Mouse (Mus musculus): Measurements from ENCODE around the gene D430042O09Rik. TPM values are rescaled to one million over a fixed set of nuclear protein-coding genes. Genes with fewer than 3 reads are reported as not detected.
A peak's percentile ranks its signal among the peaks of the same experiment; 100 is the strongest.

Gene D430042O09Rik
- polyA plus RNA-seq, 1 experiment from 2014 or later: 10.6 TPM

- H3K27me3 ChIP-seq: no peaks in the 10 kb centered on the region
- peaks cover 10% of the 10 kb centered on the region for H3K4me1 ChIP-seq (replicated peaks)
- peaks cover 14% of the 10 kb centered on the region for H3K36me3 ChIP-seq
- no peaks in the 10 kb centered on the region for H3K9me3 ChIP-seq
- ATAC-seq (ENCODE audit: insufficient number of reproducible peaks, insufficient read depth, low FRiP score, low TSS enrichment, low read depth): no peak
- H3K4me3 ChIP-seq (replicated peaks): no peak overlapping the region
- no peak overlapping the region for H3K4me2 ChIP-seq
- no peak overlapping the region for H3K27ac ChIP-seq
- H3K9ac ChIP-seq (replicated peaks): no peak overlapping the region
- WGBS: 40% methylated on average over 7 of the region's 7 CpGs
These were observed 55.5 kb downstream of the D430042O09Rik start for GRCm38 (mm10) chr7:125762883-125763830.

- H3K4me3 ChIP-seq (replicated peaks): no peak overlapping the region
- H3K4me2 ChIP-seq: no peak overlapping the region
- no peaks in the 10 kb centered on the region for H3K9me3 ChIP-seq
- H3K4me1 ChIP-seq (replicated peaks): peaks cover 10% of the 10 kb centered on the region
- no peak overlapping the region for H3K9ac ChIP-seq (replicated peaks)
- H3K27ac ChIP-seq: no peak overlapping the region
- peaks cover 14% of the 10 kb centered on the region for H3K36me3 ChIP-seq
- no peak for ATAC-seq (ENCODE audit: insufficient number of reproducible peaks, insufficient read depth, low FRiP score, low TSS enrichment, low read depth)
- 87% methylated on average over 3 of the region's 3 CpGs for WGBS
- no peaks in the 10 kb centered on the region for H3K27me3 ChIP-seq
These were observed 56.7 kb downstream of the D430042O09Rik start for GRCm38 (mm10) chr7:125764373-125764772.

- WGBS: 68% methylated on average over 9 of the region's 9 CpGs
- no peak overlapping the region for H3K9ac ChIP-seq (replicated peaks)
- H3K4me3 ChIP-seq (replicated peaks): no peak overlapping the region
- H3K27me3 ChIP-seq: no peaks in the 10 kb centered on the region
- H3K4me2 ChIP-seq: no peak overlapping the region
- ATAC-seq (ENCODE audit: insufficient number of reproducible peaks, insufficient read depth, low FRiP score, low TSS enrichment, low read depth): peak; percentile 48; the same call in 1 of the 2 replicates
- peaks cover 14% of the 10 kb centered on the region for H3K36me3 ChIP-seq
- H3K27ac ChIP-seq: no peak overlapping the region
- H3K9me3 ChIP-seq: no peaks in the 10 kb centered on the region
- H3K4me1 ChIP-seq (replicated peaks): peaks cover 10% of the 10 kb centered on the region
These were observed 59.5 kb downstream of the D430042O09Rik start for GRCm38 (mm10) chr7:125766976-125767831.

- H3K9ac ChIP-seq (replicated peaks): no peak overlapping the region
- no peak overlapping the region for H3K4me2 ChIP-seq
- no peaks in the 10 kb centered on the region for H3K9me3 ChIP-seq
- 77% methylated on average over 13 of the region's 13 CpGs for WGBS
- peaks cover 43% of the 10 kb centered on the region for H3K36me3 ChIP-seq
- H3K27me3 ChIP-seq: no peaks in the 10 kb centered on the region
- no peak overlapping the region for H3K27ac ChIP-seq
- H3K4me3 ChIP-seq (replicated peaks): no peak overlapping the region
- ATAC-seq (ENCODE audit: insufficient number of reproducible peaks, insufficient read depth, low FRiP score, low TSS enrichment, low read depth): no peak
- H3K4me1 ChIP-seq (replicated peaks): no peaks in the 10 kb centered on the region; the same call in 1 of the 2 replicates
These were observed 65.4 kb downstream of the D430042O09Rik start for GRCm38 (mm10) chr7:125772961-125773571.

- H3K36me3 ChIP-seq: peaks cover 10% of the 10 kb centered on the region; the same call in 1 of the 2 replicates
- H3K9me3 ChIP-seq: peaks cover 4% of the 10 kb centered on the region
- ATAC-seq (ENCODE audit: insufficient number of reproducible peaks, insufficient read depth, low FRiP score, low TSS enrichment, low read depth): no peak
- no peak overlapping the region for H3K4me3 ChIP-seq (replicated peaks)
- no peak overlapping the region for H3K4me2 ChIP-seq
- no peaks in the 10 kb centered on the region for H3K27me3 ChIP-seq
- no peaks in the 10 kb centered on the region for H3K4me1 ChIP-seq (replicated peaks)
- H3K27ac ChIP-seq: no peak overlapping the region
- no peak overlapping the region for H3K9ac ChIP-seq (replicated peaks)
- WGBS: 84% methylated on average over 1 of the region's 1 CpGs
These were observed 75.5 kb downstream of the D430042O09Rik start for GRCm38 (mm10) chr7:125783206-125783605.

- Histone ChIP-seq H3K9me3 (peaks cover 4% of the 10 kb centered on the region), H3K36me3 (peaks cover 10% of the 10 kb centered on the region; the same call in 1 of the 2 replicates), H3K4me2 (no peak overlapping the region), H3K4me1 (replicated peaks) (no peaks in the 10 kb centered on the region), H3K27me3 (no peaks in the 10 kb centered on the region), H3K4me3 (replicated peaks) (no peak overlapping the region), H3K9ac (replicated peaks) (no peak overlapping the region), H3K27ac (no peak overlapping the region)
- WGBS: 79% methylated on average over 5 of the region's 5 CpGs
- ATAC-seq (ENCODE audit: insufficient number of reproducible peaks, insufficient read depth, low FRiP score, low TSS enrichment, low read depth): no peak
These were observed 78.4 kb downstream of the D430042O09Rik start for GRCm38 (mm10) chr7:125786105-125786504.

- H3K9me3 ChIP-seq: peaks cover 4% of the 10 kb centered on the region
- peaks cover 10% of the 10 kb centered on the region; the same call in 1 of the 2 replicates for H3K36me3 ChIP-seq
- H3K27me3 ChIP-seq: no peaks in the 10 kb centered on the region
- no peak overlapping the region for H3K9ac ChIP-seq (replicated peaks)
- H3K27ac ChIP-seq: no peak overlapping the region
- ATAC-seq (ENCODE audit: insufficient number of reproducible peaks, insufficient read depth, low FRiP score, low TSS enrichment, low read depth): no peak
- H3K4me2 ChIP-seq: no peak overlapping the region
- 73% methylated on average over 7 of the region's 7 CpGs for WGBS
- H3K4me1 ChIP-seq (replicated peaks): no peaks in the 10 kb centered on the region
- H3K4me3 ChIP-seq (replicated peaks): no peak overlapping the region
These were observed 79.4 kb downstream of the D430042O09Rik start for GRCm38 (mm10) chr7:125787046-125787445.

GRCm38 (mm10) chr7:125790039-125790438 lies 82.4 kb downstream of the D430042O09Rik start:
- H3K4me1 ChIP-seq (replicated peaks): no peaks in the 10 kb centered on the region
- no peak for ATAC-seq (ENCODE audit: insufficient number of reproducible peaks, insufficient read depth, low FRiP score, low TSS enrichment, low read depth)
- H3K4me2 ChIP-seq: no peak overlapping the region
- H3K36me3 ChIP-seq: peaks cover under 1% of the 10 kb centered on the region; the same call in 1 of the 2 replicates
- no peaks in the 10 kb centered on the region for H3K9me3 ChIP-seq
- no peaks in the 10 kb centered on the region for H3K27me3 ChIP-seq
- H3K27ac ChIP-seq: no peak overlapping the region
- WGBS: 66% methylated on average over 8 of the region's 8 CpGs
- no peak overlapping the region for H3K4me3 ChIP-seq (replicated peaks)
- H3K9ac ChIP-seq (replicated peaks): no peak overlapping the region

GRCm38 (mm10) chr7:125806571-125806970 lies 98.9 kb downstream of the D430042O09Rik start:
- no peaks in the 10 kb centered on the region for H3K36me3 ChIP-seq
- no peak overlapping the region for H3K9ac ChIP-seq (replicated peaks)
- no peak overlapping the region for H3K4me3 ChIP-seq (replicated peaks)
- H3K27me3 ChIP-seq: no peaks in the 10 kb centered on the region
- no peak overlapping the region for H3K27ac ChIP-seq
- H3K4me2 ChIP-seq: no peak overlapping the region
- H3K4me1 ChIP-seq (replicated peaks): no peaks in the 10 kb centered on the region
- H3K9me3 ChIP-seq: no peaks in the 10 kb centered on the region
- no peak for ATAC-seq (ENCODE audit: insufficient number of reproducible peaks, insufficient read depth, low FRiP score, low TSS enrichment, low read depth)
- 87% methylated on average over 1 of the region's 1 CpGs for WGBS

GRCm38 (mm10) chr7:125808210-125808609 lies 100.5 kb downstream of the D430042O09Rik start:
- WGBS: 89% methylated on average over 3 of the region's 3 CpGs
- ATAC-seq (ENCODE audit: insufficient number of reproducible peaks, insufficient read depth, low FRiP score, low TSS enrichment, low read depth): no peak
- H3K4me1 ChIP-seq (replicated peaks): no peaks in the 10 kb centered on the region
- no peak overlapping the region for H3K9ac ChIP-seq (replicated peaks)
- H3K36me3 ChIP-seq: peaks cover 5% of the 10 kb centered on the region
- no peaks in the 10 kb centered on the region for H3K9me3 ChIP-seq
- H3K27me3 ChIP-seq: no peaks in the 10 kb centered on the region
- no peak overlapping the region for H3K4me3 ChIP-seq (replicated peaks)
- H3K4me2 ChIP-seq: no peak overlapping the region
- H3K27ac ChIP-seq: no peak overlapping the region

GRCm38 (mm10) chr7:125812721-125813120 lies 105.0 kb downstream of the D430042O09Rik start:
- no peak overlapping the region for H3K4me2 ChIP-seq
- H3K9me3 ChIP-seq: no peaks in the 10 kb centered on the region
- ATAC-seq (ENCODE audit: insufficient number of reproducible peaks, insufficient read depth, low FRiP score, low TSS enrichment, low read depth): no peak
- no peaks in the 10 kb centered on the region for H3K27me3 ChIP-seq
- peaks cover 24% of the 10 kb centered on the region for H3K4me1 ChIP-seq (replicated peaks)
- no peak overlapping the region for H3K27ac ChIP-seq
- H3K36me3 ChIP-seq: peaks cover 20% of the 10 kb centered on the region
- H3K4me3 ChIP-seq (replicated peaks): no peak overlapping the region
- no peak overlapping the region for H3K9ac ChIP-seq (replicated peaks)
- 91% methylated on average over 8 of the region's 8 CpGs for WGBS

Data from limb, embryonic 12.5 days (tissue).